Mouse (Mus musculus) spleen, adult 18-20 months (tissue): ENCODE measurements at regions not wholly inside any gene's neighbourhood (a gene's known extent, or its start where the extent isn't known, plus 50 kb on each side); places are given as distances from the start of the nearest gene placed in this dataset.
A peak's percentile ranks its signal among the peaks of the same experiment; 100 is the strongest.

Source experiments
- DNase-seq, 2 experiments: peaks; one replicate each; pipeline ENCODE4 v3.0.0; 2022; ENCODE audit warnings: mixed read lengths in 2 of 2

DNA sequence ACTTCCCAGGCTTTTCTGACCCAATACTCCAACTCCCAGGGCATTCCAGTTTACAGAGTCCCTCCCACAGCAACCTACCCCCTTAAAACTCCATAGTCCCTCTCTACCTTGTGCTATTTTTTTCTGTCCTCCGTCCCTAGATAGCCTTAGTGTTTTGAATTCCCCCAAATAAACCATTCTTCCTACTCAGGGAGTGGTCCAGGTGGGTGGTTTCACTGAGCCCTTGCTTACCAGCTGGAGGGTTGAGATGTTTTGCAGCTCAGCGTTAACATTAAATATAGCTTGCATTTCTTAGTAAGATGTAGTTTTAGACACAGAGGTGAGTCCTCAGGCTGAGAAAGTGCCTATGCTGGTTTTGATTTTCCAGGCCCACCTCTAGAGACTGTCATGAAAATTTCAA lies 313.0 kb downstream of the Bmper start:
- DNase-seq, result no peak

DNA sequence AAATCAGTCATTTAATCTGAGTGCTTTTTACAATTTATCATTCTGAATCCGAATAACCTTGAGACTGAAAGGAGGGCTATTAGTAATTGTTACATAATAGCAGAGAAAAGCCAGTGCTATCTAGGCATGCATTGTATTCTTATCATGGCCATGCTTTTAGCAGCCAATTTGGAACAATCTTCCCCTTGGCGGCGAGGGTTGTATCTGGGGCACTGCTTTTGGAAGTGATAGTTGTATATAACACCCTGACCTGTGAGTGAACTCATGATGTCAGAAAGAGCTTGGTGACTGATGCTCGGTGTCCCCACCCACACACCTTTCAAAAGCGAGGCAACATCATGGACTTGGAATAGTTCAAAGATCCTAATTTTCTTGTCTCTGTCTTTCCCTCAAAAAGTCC lies 315.2 kb downstream of the Bmper start:
- DNase-seq, result no peak

DNA sequence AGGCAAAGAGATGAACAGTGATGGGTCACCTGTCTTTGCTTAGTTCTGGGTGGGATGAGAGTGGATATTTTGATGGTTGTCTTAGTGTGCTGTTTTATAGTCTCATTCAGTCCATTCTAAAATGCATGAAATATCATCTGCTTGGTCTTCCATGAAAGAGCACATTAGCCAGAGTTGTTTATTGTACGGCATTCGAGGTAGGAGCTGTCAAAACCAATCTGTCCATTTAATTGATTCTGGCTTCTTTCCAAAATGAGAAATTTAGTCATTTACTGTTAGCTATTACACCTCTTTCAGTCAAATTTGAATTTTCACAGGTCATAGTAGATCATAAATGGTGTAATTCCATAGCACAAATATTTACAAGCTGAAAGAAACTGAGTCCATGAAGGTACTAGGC lies 328.8 kb downstream of the Bmper start:
- no peak for DNase-seq

GRCm38 (mm10) chr9:23553766-23554165 lies 330.9 kb downstream of the Bmper start:
- DNase-seq, result no peak

DNA sequence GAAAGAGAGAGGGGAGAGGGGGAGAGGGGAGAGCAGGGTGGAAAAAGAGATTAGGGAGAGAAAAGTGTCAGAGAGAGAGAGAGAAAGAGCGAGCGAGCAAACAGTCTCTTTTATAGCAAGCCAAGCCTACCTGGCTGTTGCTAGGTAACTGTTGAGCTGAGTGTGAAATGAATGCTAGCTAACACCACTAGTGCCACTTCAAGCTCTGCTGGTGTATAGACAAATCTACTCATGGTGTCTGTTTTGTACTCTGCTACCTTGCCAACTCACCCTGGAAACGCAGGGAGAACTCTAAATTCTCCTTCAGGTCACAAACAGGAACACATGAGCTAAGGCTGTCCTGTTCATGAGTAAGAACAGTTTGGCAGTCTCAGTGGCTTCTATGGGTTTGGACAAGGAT lies 334.7 kb downstream of the Bmper start:
- no peak for DNase-seq

DNA sequence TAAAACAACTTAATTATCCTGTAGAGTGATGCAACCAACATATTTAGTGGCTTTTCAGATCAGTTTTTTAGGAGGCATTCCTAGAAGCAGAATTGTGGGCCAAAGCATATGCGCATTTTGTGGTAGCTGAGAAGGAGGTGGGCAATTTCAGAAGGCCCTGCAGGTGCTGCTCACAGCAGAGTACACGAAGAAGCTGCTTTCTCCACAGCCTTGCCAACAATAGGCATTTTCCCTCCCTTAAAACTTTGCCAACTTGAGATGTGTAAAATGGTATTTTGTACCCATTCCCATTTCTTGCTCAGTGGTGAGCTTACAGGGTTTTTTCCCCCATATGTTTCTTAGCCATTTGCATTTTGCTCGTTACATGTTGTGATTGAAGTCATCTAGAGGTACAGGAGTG lies 339.0 kb downstream of the Bmper start:
- no peak for DNase-seq

DNA sequence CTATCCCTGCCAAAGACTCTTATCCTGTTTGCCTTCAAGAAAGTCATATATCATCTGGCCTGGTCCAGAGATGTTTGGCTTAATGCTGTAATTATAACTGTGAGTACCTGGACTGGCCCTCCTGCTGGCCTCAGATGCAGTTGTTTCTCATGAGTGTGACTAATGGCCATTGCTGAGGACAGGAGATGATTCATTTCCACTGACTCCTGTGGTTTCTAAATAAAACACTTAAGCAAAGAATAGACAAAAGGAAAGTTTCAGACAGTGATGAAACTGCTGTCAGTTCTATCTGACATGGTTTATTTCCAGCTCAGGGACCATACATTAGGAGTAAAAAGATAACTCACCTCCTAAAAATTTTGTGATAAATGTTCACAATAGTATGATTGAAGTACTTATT lies 344.2 kb downstream of the Bmper start:
- DNase-seq, result no peak

- DNase-seq, result no peak
Measured at GRCm38 (mm10) chr9:23570150-23570549, 347.3 kb downstream of the Bmper start.

DNA sequence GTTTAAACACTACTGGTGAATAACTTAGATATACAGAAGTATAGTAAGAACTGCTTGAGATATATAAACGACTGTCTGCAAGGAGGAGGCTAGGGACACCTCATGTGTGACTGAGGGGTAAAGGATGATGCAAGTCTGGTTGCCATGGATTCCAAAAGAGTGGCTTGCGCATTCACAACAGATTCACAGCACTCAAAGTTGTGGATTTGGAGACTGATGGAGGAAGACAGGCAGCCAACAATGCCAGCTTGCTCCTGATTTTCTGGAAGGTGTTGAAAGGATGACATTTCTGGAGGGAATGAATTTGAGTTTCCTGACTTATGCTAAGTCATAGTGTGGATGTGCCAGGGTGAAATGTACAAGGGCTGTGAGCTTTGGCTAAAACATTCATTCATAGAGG lies 353.4 kb downstream of the Bmper start:
- no peak for DNase-seq

DNA sequence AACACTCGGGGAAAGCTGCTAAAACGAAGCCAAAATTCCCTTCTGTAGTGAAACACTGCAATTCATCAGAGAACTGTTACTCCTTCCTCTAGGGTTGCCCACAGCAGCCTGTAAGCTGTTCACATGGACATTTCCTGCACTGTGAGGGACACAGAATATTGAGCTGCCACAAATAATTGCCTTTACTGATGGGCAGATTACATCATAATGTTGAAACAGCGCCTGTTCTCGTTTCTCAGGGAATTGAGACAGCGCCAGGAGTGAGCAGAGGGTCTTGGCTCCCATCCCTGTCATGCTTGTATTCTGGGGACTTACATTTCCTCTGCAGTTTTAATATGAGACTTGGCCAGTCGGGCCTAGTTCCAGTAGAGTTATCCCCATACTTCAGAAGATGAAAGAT lies 357.3 kb downstream of the Bmper start:
- DNase-seq, result no peak

GRCm38 (mm10) chr9:23581039-23581606 lies 358.2 kb downstream of the Bmper start:
- DNase-seq, result peak in 1 of 2 experiments; percentile 24

- no peak for DNase-seq
Measured at GRCm38 (mm10) chr9:23584561-23584960, 361.7 kb downstream of the Bmper start.

- no peak for DNase-seq
Measured at GRCm38 (mm10) chr9:23589024-23589423, 366.1 kb downstream of the Bmper start.

DNA sequence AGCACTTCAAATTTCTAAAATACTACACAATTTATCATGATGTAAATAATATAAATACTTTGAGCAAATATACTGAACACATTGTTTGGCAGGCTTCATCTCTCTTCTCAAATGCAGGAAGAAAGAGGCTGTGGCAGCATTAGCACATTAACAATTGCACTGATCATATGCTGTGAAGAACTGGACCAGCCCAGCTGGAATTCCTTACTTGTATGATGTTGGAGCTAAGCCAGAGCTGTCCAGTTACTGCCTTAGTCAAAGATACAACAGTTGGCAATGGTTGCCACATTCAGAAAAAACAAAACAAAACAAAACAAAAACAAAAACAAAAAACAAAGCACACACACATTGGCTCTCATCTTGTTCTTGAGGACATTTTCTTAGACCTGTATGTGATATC lies 369.0 kb downstream of the Bmper start:
- DNase-seq, result no peak

DNA sequence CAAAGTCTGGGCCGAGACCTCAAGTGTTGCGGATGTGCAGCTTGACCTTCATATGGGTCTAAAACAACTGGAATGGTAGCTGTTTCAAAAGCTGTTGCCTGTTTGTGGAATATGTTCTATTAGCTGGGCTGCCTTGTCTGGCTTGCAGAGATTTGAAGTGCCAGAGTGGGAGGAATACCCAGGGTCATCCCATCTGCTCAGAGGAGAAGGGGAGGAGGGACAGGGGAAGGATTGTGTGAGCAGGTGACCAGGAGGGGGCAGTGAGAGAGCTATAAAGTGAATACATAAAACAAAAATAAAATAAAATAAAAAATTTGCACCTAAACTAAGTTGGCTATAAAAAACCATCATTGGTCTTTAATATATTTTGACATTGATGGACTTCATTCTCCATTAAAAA lies 377.7 kb downstream of the Bmper start:
- no peak for DNase-seq
